Mouse (Mus musculus): ENCODE data around the gene Ptprm. TPM values are rescaled to one million over a fixed set of nuclear protein-coding genes. Genes with fewer than 3 reads are reported as not detected.

Ptprm gene
- polyA plus RNA-seq, 1 experiment from 2014 or later = 24.7 TPM

DNA sequence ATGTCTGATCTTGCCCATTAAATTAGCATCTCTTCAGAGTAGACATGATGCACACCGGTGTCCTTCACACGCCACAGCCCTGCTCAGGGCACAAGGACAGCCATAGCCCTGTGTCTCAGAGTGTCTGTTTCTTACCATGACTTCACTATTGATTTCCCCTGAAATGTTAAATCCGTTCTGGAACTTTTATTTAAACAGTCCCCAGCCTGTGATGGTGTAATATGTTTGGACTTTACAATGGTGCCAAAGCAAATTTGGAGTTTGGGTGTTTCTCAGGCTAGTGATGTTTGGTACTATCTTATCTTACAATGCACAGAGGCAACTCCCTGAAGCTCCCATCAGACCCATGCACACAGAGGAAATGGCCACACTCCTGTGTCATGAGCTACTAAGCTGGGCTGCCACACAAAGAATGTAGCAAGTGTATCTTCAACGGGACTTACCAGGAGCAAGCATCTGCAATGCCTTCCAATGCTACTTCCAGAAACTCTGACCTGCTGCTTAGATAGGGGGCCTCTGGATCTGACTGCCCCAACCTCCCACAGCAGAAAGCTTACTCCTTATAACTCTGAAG, 212.0 kb downstream of the Ptprm start:
- 62% methylated on average over 4 of the region's 4 CpGs for WGBS
- H3K27ac ChIP-seq (replicated peaks) = no peak overlapping the region

DNA sequence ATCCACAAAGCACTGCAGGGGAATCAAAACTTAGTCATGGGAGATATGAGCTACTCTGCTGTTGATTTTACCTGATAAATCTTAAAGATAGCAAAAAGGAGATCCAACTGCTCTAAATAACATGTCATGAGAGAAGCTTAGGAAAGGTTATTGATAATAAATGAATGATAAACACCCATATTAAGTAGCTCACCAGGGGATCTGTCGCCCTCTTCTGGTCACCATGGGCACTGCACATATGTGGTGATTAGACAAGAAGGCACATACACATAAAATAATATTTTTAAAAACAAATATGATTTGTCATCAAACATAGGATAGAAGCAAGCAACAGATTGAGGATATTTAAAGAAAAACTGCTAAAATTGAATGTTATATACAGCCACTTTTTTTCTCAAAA, 213.8 kb downstream of the Ptprm start:
- WGBS = 53% methylated on average over 1 of the region's 1 CpGs
- Histone ChIP-seq H3K4me2 (no peak overlapping the region), H3K27me3 (no peaks in the 10 kb centered on the region), H3K4me3 (no peak overlapping the region), H3K9me3 (no peaks in the 10 kb centered on the region), H3K36me3 (no peaks in the 10 kb centered on the region), H3K27ac (replicated peaks) (no peak overlapping the region), H3K4me1 (replicated peaks) (no peaks in the 10 kb centered on the region; the same call in 1 of the 2 replicates), H3K9ac (no peak overlapping the region)
- ATAC-seq (ENCODE audit: low FRiP score, low read depth) = no peak

More for the DNA sequence above, 212.0 kb downstream of the Ptprm start:
- H3K9me3 ChIP-seq = no peaks in the 10 kb centered on the region
- no peak for ATAC-seq (ENCODE audit: low FRiP score, low read depth)
- no peaks in the 10 kb centered on the region for H3K27me3 ChIP-seq
- H3K9ac ChIP-seq = no peak overlapping the region
- no peaks in the 10 kb centered on the region; the same call in 1 of the 2 replicates for H3K4me1 ChIP-seq (replicated peaks)
- H3K36me3 ChIP-seq = no peaks in the 10 kb centered on the region
- H3K4me2 ChIP-seq = no peak overlapping the region
- H3K4me3 ChIP-seq = no peak overlapping the region

DNA sequence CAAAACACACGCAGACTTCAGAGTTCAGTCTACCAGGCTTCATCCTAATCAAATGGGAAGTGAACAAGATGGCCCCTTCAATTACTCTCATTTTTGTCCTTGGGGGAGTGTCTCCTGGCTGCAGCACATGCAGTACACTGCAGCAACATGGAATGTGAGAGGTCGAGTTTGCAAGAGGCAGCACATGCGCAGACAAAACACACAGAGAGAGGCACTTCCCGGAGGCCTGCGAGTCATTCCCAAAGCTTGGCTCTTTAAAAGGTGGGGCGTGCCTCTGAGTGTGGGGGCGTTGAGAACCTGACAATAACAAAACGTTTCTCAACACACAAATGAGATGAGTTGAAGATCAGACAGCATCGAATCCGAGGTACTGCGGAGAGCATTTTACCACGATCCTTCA, 215.3 kb downstream of the Ptprm start:
- Histone ChIP-seq H3K4me1 (replicated peaks) (no peaks in the 10 kb centered on the region; the same call in 1 of the 2 replicates), H3K36me3 (no peaks in the 10 kb centered on the region), H3K9ac (no peak overlapping the region), H3K4me3 (no peak overlapping the region), H3K9me3 (no peaks in the 10 kb centered on the region), H3K4me2 (no peak overlapping the region), H3K27ac (replicated peaks) (no peak overlapping the region), H3K27me3 (no peaks in the 10 kb centered on the region)
- no peak for ATAC-seq (ENCODE audit: low FRiP score, low read depth)
- 74% methylated on average over 12 of the region's 12 CpGs for WGBS

DNA sequence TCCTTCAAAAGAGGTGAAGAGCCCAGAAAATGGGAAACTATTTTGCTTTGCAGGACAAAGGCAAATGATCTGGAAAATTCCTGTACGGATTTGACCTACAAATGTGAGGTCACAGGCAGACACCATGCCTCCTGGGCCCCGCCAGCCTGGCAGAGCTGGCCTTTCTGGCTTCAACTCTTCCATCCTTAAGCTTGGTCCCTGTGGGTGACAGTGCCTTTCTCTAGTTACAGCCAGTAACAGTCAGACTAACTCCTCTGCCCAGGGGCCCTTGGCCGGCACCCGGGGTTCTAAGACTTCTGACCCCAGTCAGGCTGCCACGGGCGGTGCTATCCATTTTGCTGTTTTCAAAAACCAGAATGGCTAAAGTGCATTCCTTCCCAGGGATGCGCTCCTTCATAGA, 217.4 kb downstream of the Ptprm start:
- 85% methylated on average over 7 of the region's 7 CpGs for WGBS
- H3K4me1 ChIP-seq (replicated peaks) = peaks cover 11% of the 10 kb centered on the region
- ATAC-seq (ENCODE audit: low FRiP score, low read depth) = no peak

DNA sequence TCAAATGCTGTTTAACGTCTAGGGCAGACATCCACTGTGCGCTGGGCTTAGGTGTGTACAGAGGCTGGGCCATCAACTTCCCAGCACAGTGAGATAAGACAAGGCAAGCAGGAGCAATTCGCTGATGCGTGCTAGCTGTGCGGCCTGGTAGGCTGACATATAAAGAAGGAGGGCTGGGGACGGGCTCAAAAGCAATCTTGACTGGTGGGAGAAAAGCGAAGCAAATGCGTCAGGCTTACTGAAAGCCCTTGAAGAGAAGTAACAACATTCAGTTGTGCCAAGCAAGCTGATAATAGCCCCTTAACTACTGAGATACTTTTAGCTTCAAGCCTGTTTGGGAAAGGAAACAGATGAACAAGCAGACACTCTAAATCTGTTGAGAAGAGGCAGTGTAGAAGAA, 217.8 kb downstream of the Ptprm start:
- Histone ChIP-seq H3K9me3 (no peaks in the 10 kb centered on the region), H3K9ac (no peak overlapping the region), H3K4me3 (no peak overlapping the region), H3K27me3 (no peaks in the 10 kb centered on the region), H3K27ac (replicated peaks) (no peak overlapping the region), H3K4me2 (no peak overlapping the region), H3K4me1 (replicated peaks) (peaks cover 11% of the 10 kb centered on the region), H3K36me3 (no peaks in the 10 kb centered on the region)
- no peak for ATAC-seq (ENCODE audit: low FRiP score, low read depth)
- WGBS = 70% methylated on average over 8 of the region's 8 CpGs

More for the DNA sequence above, 217.4 kb downstream of the Ptprm start:
- Histone ChIP-seq H3K9me3 (no peaks in the 10 kb centered on the region), H3K4me3 (no peak overlapping the region), H3K4me2 (no peak overlapping the region), H3K27ac (replicated peaks) (no peak overlapping the region), H3K36me3 (no peaks in the 10 kb centered on the region), H3K9ac (no peak overlapping the region), H3K27me3 (no peaks in the 10 kb centered on the region)

DNA sequence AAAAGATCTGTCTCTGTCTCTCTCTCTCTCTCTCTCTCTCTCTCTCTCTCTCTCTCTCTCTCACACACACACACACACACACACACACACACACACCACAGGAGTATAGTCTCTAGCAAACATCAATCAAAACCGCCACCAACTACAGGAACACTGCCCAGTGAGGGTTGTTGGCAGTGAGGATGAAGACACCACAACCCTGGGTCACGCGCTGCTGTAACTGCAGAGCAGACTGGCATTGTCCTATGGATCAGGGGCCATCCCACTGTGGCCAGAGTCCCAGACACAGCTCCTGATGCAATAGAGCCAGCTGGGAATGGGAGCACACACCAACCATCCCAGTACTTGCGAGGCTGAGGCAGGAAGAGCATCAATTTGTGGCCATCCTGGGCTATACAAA, 220.0 kb downstream of the Ptprm start:
- Histone ChIP-seq H3K9me3 (no peaks in the 10 kb centered on the region), H3K9ac (no peak overlapping the region), H3K4me3 (no peak overlapping the region), H3K27ac (replicated peaks) (no peak overlapping the region), H3K4me1 (replicated peaks) (peaks cover 11% of the 10 kb centered on the region), H3K4me2 (no peak overlapping the region), H3K27me3 (no peaks in the 10 kb centered on the region), H3K36me3 (no peaks in the 10 kb centered on the region)
- no peak for ATAC-seq (ENCODE audit: low FRiP score, low read depth)
- 82% methylated on average over 4 of the region's 4 CpGs for WGBS

DNA sequence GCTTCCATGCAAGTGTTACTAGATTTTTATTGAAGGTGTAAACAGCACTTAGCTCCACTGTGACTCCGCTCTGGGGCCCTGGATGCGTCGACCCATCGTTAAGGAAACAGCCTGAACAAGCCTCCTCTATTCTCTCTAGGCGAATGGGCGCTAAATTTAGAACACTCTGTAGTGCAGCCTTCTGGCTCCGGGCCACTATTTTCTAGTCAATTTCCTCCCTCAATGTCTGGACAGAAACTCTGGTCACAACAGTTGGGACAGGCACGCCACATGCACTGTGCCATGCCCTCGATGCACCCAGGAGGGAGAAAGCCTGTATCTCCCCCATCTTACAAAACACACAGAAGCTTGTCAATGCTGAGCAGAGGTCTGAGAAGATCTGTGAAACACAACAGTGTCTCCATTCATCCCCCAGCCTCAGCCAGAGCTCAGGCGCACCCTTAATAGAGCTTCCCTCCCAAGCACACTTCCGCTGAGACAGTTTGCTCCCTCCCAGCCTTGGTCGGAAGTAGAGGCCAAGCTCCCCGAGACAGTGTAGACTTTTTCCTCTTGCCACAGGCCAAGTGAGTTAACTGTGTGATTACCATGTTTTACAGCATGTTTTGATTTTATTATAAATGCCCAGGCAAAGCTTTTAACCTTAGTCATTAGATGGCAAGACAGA, 220.7 kb downstream of the Ptprm start:
- WGBS = 51% methylated on average over 13 of the region's 13 CpGs
- Histone ChIP-seq H3K9ac (no peak overlapping the region), H3K27me3 (no peaks in the 10 kb centered on the region), H3K9me3 (no peaks in the 10 kb centered on the region), H3K4me3 (no peak overlapping the region), H3K4me1 (replicated peaks) (peaks cover 11% of the 10 kb centered on the region), H3K4me2 (no peak overlapping the region), H3K27ac (replicated peaks) (peak overlapping the region; percentile 75), H3K36me3 (no peaks in the 10 kb centered on the region)
- peak; percentile 87 for ATAC-seq (ENCODE audit: low FRiP score, low read depth)

DNA sequence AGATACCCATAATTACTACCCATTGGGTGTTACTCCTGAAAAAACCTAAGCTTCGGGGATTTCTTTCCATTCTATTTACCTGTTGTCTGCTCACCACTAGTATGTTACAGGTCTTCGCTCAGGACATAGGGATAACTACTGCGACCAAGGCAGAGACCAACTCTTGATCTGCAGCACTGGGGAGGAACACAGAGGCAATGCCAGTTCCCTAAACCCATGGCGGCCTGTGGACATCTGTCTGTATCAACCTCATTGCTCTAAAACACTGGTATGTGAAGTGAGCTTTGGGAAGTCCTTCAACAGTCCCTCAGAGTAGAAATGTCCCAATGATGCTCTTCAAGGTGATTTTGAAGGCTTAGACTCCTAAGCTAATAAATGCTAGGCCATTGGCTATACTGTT, 221.2 kb downstream of the Ptprm start:
- Histone ChIP-seq H3K4me1 (replicated peaks) (peaks cover 11% of the 10 kb centered on the region), H3K9me3 (no peaks in the 10 kb centered on the region), H3K27me3 (no peaks in the 10 kb centered on the region), H3K9ac (no peak overlapping the region), H3K4me3 (no peak overlapping the region), H3K27ac (replicated peaks) (peak overlapping the region; percentile 75), H3K36me3 (no peaks in the 10 kb centered on the region), H3K4me2 (no peak overlapping the region)
- no peak for ATAC-seq (ENCODE audit: low FRiP score, low read depth)
- 94% methylated on average over 4 of the region's 4 CpGs for WGBS

DNA sequence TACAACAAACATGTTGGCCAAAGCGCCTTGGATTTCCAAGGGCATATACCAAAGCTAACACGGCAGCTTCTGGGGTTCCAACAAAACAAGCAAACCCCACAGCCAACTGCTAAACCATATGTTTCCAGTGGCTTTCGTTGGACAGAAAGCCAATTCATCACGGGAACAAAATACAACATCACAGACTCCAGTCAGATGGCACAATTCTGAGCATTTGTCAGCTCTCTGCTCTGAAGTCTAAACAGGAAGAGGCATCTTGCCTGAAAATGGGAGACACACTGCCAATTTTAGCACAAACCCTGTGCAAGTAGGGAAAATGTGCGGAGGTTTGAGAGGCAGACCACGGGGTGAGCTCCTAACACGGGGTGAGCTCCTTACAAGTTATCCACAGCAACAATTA, 226.7 kb downstream of the Ptprm start:
- Histone ChIP-seq H3K4me1 (replicated peaks) (peaks cover 15% of the 10 kb centered on the region), H3K36me3 (no peaks in the 10 kb centered on the region), H3K4me3 (no peak overlapping the region), H3K9ac (no peak overlapping the region), H3K4me2 (no peak overlapping the region), H3K27me3 (no peaks in the 10 kb centered on the region), H3K9me3 (no peaks in the 10 kb centered on the region), H3K27ac (replicated peaks) (no peak overlapping the region)
- ATAC-seq (ENCODE audit: low FRiP score, low read depth) = no peak
- 67% methylated on average over 7 of the region's 7 CpGs for WGBS

DNA sequence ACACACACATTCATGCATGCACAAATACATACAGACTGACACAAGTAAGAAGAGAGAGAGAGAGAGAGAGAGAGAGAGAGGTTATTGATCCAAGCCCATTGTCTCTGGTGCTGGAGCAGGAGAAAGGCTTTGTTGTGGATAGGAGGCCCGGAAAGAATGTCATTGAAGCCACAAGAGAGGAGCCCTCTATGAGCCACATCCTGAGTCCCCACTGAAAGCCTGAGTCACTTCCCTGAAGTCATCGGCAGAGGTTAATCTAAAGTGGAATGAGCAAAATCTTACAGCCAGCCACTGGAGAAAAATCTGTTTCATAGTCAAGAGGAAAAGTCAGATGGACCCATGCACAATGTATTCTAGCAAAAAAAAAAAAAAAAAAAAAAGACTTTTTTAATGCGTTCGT, 228.7 kb downstream of the Ptprm start:
- no peak for ATAC-seq (ENCODE audit: low FRiP score, low read depth)
- WGBS = 60% methylated on average over 4 of the region's 4 CpGs
- H3K9ac ChIP-seq = no peak overlapping the region
- no peak overlapping the region for H3K27ac ChIP-seq (replicated peaks)
- H3K4me3 ChIP-seq = no peak overlapping the region
- H3K36me3 ChIP-seq = no peaks in the 10 kb centered on the region
- H3K4me1 ChIP-seq (replicated peaks) = peaks cover 17% of the 10 kb centered on the region
- H3K27me3 ChIP-seq = no peaks in the 10 kb centered on the region
- H3K9me3 ChIP-seq = no peaks in the 10 kb centered on the region
- no peak overlapping the region for H3K4me2 ChIP-seq

DNA sequence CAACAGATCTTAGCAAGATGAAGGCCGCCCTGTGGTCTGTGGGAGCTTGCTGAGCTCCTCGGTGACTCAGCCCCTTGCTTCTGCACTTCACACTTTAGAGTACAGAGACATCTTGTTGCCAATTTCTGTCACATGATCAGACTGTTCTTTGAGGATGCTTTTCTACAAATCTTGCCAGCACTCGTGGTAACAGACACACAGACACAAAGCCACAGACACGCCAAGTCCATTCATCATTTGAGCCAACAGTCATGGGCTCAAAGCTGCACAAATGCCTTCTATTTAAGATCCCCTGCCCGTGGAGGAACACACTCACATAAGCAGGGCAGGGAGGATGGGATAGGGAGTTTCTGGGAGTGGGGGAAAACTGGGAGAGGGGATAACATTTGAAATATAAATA, 230.0 kb downstream of the Ptprm start:
- H3K9ac ChIP-seq = no peak overlapping the region
- no peaks in the 10 kb centered on the region for H3K27me3 ChIP-seq
- WGBS = 58% methylated on average over 5 of the region's 5 CpGs
- no peak overlapping the region for H3K27ac ChIP-seq (replicated peaks)
- H3K4me1 ChIP-seq (replicated peaks) = peaks cover 22% of the 10 kb centered on the region
- H3K4me2 ChIP-seq = no peak overlapping the region
- H3K9me3 ChIP-seq = no peaks in the 10 kb centered on the region
- no peak overlapping the region for H3K4me3 ChIP-seq
- ATAC-seq (ENCODE audit: low FRiP score, low read depth) = peak; percentile 77
- no peaks in the 10 kb centered on the region for H3K36me3 ChIP-seq

DNA sequence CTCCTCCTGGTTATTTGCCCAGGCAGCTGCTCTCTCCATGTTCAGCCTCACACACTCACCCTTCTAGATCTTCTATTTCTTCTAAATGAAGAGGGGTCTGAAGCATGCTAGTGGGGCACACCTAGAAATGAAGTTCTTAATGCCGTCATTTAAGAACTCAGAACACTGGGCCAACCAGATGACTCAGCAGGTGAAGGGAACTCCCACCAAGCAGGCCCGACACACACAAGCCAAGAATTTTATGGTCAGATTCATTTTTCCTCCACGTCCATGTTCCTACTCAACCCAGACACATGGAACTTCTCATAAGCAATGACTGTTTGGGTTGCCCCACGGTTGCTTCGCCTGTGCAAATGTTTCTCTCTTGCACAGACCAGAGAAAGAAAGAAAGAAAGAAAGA, 230.5 kb downstream of the Ptprm start:
- Histone ChIP-seq H3K4me3 (no peak overlapping the region), H3K27ac (replicated peaks) (no peak overlapping the region), H3K4me1 (replicated peaks) (peaks cover 25% of the 10 kb centered on the region), H3K9me3 (no peaks in the 10 kb centered on the region), H3K9ac (no peak overlapping the region), H3K36me3 (no peaks in the 10 kb centered on the region), H3K27me3 (no peaks in the 10 kb centered on the region), H3K4me2 (no peak overlapping the region)
- WGBS = 79% methylated on average over 5 of the region's 5 CpGs
- no peak for ATAC-seq (ENCODE audit: low FRiP score, low read depth)

DNA sequence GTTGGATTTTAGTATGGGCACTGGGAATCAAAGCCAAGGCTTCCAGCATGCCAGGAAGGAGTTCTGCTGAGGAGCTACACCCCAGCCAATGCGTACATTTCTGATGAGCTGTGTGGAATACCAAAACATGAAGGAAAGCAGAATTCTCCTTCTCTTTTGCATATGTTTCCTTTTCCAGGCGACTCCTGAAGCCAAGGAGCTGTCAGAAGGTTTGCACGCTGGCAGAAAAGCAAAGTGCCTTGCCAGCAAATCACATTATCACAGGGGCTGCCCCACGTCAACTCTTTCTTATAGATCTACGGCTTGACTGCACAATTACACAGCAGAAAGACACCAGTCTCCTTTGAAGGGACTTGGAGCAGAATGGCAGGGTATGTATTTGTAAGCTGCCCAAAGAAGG, 233.4 kb downstream of the Ptprm start:
- no peak overlapping the region for H3K27ac ChIP-seq (replicated peaks)
- 45% methylated on average over 5 of the region's 5 CpGs for WGBS
- H3K4me2 ChIP-seq = no peak overlapping the region
- ATAC-seq (ENCODE audit: low FRiP score, low read depth) = no peak
- no peaks in the 10 kb centered on the region for H3K27me3 ChIP-seq
- no peak overlapping the region for H3K9ac ChIP-seq
- H3K36me3 ChIP-seq = no peaks in the 10 kb centered on the region
- no peak overlapping the region for H3K4me3 ChIP-seq
- H3K9me3 ChIP-seq = no peaks in the 10 kb centered on the region
- peaks cover 19% of the 10 kb centered on the region for H3K4me1 ChIP-seq (replicated peaks)

Data from hindbrain, embryonic 15.5 days (tissue).